Mouse (Mus musculus) heart, postnatal 36 days (tissue): Measurements from ENCODE around the gene Slc2a12. TPM values are rescaled to one million over a fixed set of nuclear protein-coding genes. Genes with fewer than 3 reads are reported as not detected.

ENCODE experiments used
- DNase-seq, 2 experiments: peaks; one replicate each; pipeline ENCODE4 v3.0.0; 2021 to 2022
- intact Hi-C: fragments of 180-260 bp; cut with DNase I; formaldehyde crosslinking; loops from one replicate; pipeline ENCODE4 v1.15.1; 2025
- microRNA-seq, 2 experiments: library from miRNA; unstranded; fragments of <30 nt; microRNA quantifications; one replicate each; pipeline ENCODE4 v1.2.0; 2021; ENCODE audit warnings: borderline number of aligned reads in 2 of 2
- total RNA-seq, 2 experiments: library from RNA; stranded (reverse); gene quantifications; 2 replicates each; pipeline ENCODE4 v1.2.3; 2021

Slc2a12 gene
- total RNA-seq, 2 experiments from 2014 or later, result 17.1 to 19.0 TPM

GRCm38 (mm10) chr10:22725166-22725565, 80.4 kb downstream of the Slc2a12 start:
- DNase-seq, result no peak
- intact Hi-C loops, result loop anchor here (5.0 kb wide), 1 partner anchor 357 kb away; no protein-coding TSS in a partner anchor

- DNase-seq, result no peak
- intact Hi-C loops, result loop anchor here (5.0 kb wide), 1 partner anchor 356 kb away; no protein-coding TSS in a partner anchor
These were observed 81.5 kb downstream of the Slc2a12 start for GRCm38 (mm10) chr10:22726295-22726694.

- DNase-seq, result no peak
- intact Hi-C loops, result loop anchor here (5.0 kb wide), 1 partner anchor 354 kb away; no protein-coding TSS in a partner anchor
These were observed 83.4 kb downstream of the Slc2a12 start for GRCm38 (mm10) chr10:22728257-22728656.

- intact Hi-C loops, result no loop called here
- no peak for DNase-seq
These were observed 85.6 kb downstream of the Slc2a12 start for GRCm38 (mm10) chr10:22730266-22730991.

GRCm38 (mm10) chr10:22730992-22731271, 86.1 kb downstream of the Slc2a12 start:
- no peak for DNase-seq
- intact Hi-C loops, result no loop called here

GRCm38 (mm10) chr10:22731272-22732093, 86.7 kb downstream of the Slc2a12 start, which contains the start of gene Tbpl1:
Gene Tbpl1, minus strand, starts transcription at chr10:22731938.
- peak; percentile 93 to 96 for DNase-seq
- intact Hi-C loops, result no loop called here

- peak in 1 of 2 experiments; percentile 11 for DNase-seq
- intact Hi-C loops, result no loop called here
These were observed 87.4 kb downstream of the Slc2a12 start for GRCm38 (mm10) chr10:22732181-22732580.

GRCm38 (mm10) chr10:22745922-22746321, 101.1 kb downstream of the Slc2a12 start:
- intact Hi-C loops, result no loop called here

GRCm38 (mm10) chr10:22746334-22747322, 101.8 kb downstream of the Slc2a12 start:
- DNase-seq, result no peak
- intact Hi-C loops, result no loop called here

More at GRCm38 (mm10) chr10:22745922-22746321, 101.1 kb downstream of the Slc2a12 start:
- DNase-seq, result no peak

- intact Hi-C loops, result no loop called here
- DNase-seq, result no peak
These were observed 106.4 kb downstream of the Slc2a12 start for GRCm38 (mm10) chr10:22751175-22751682.

Small RNA genes lying within 50 kb of the gene (microRNA-seq; reads per million reads assigned to microRNA genes)
- gene Mir7663, result 0 reads per million in 2 experiments

Other genes with a start within 250 kb of the Slc2a12 start
- 10 to 100 TPM; 18.2 to 21.4 TPM for gene Tbpl1, start 86.9 kb downstream of the Slc2a12 start, total RNA-seq
- gene Tcf21, start 175.2 kb downstream of the Slc2a12 start, total RNA-seq, result 10 to 100 TPM; 10.3 to 12.4 TPM